Mouse (Mus musculus) intestine, postnatal 0 days (tissue): ENCODE measurements at regions not wholly inside any gene's neighbourhood (a gene's known extent, or its start where the extent isn't known, plus 50 kb on each side); places are given as distances from the start of the nearest gene placed in this dataset.

ENCODE experiments used
- ATAC-seq: fragments of 200-750 bp; cut with Nextera tagmentation; 2 replicates; pipeline ENCODE4 v1.8.0; 2017; ENCODE audit warnings: mild to moderate bottlenecking, moderate TSS enrichment, moderate library complexity
- H3K27ac ChIP-seq: fragments of 300-500 bp; sonication (generic); 2 replicates; pipeline ENCODE4 v1.5.1; 2014; ENCODE audit warnings: mild to moderate bottlenecking, low read depth, low read length, moderate library complexity
- H3K27me3 ChIP-seq: fragments of 300-500 bp; sonication (generic); replicated peaks from 2 replicates; pipeline ENCODE4 v1.6.1; 2014; ENCODE audit warnings: low read length, mixed read lengths; ENCODE audit not compliant: control insufficient read depth, insufficient read depth
- H3K36me3 ChIP-seq: fragments of 300-500 bp; sonication (generic); 2 replicates; pipeline ENCODE4 v1.6.1; 2014; ENCODE audit warnings: mild to moderate bottlenecking, moderate library complexity; ENCODE audit not compliant: control insufficient read depth, insufficient read depth
- H3K4me1 ChIP-seq: fragments of 300-500 bp; sonication (generic); replicated peaks from 2 replicates; pipeline ENCODE4 v1.6.1; 2014; ENCODE audit warnings: antibody characterized with exemption, low read length, mixed read lengths; ENCODE audit not compliant: control insufficient read depth, insufficient read depth
- H3K4me2 ChIP-seq: fragments of 300-500 bp; sonication (generic); replicated peaks from 2 replicates; pipeline ENCODE4 v1.6.1; 2014; ENCODE audit warnings: low read depth, mild to moderate bottlenecking, moderate library complexity
- H3K4me3 ChIP-seq: fragments of 300-500 bp; sonication (generic); 2 replicates; pipeline ENCODE4 v1.5.1; 2014; ENCODE audit warnings: low read depth, low read length
- H3K9ac ChIP-seq: fragments of 300-500 bp; sonication (generic); 2 replicates; pipeline ENCODE4 v1.6.1; 2014; ENCODE audit warnings: mild to moderate bottlenecking, low read depth, low read length
- H3K9me3 ChIP-seq: fragments of 300-500 bp; sonication (generic); 2 replicates; pipeline ENCODE4 v1.6.1; 2016; ENCODE audit warnings: mixed run types; ENCODE audit not compliant: control insufficient read depth
- CTCF ChIP-seq: sonication (generic); IDR thresholded peaks from 2 replicates; pipeline ENCODE4 v1.5.1; 2016; ENCODE audit warnings: low read depth, mild to moderate bottlenecking, control low read depth, antibody characterized with exemption, moderate library complexity
- WGBS: fragments of 180-500 bp; shearing (Covaris S2); extraction: QIAGEN DNeasy Blood & Tissue Kit; methylation state at CpG from one replicate; pipeline ENCODE4 v1.1.7; 2014; 5-methylcytosine and 5-hydroxymethylcytosine counted together

DNA sequence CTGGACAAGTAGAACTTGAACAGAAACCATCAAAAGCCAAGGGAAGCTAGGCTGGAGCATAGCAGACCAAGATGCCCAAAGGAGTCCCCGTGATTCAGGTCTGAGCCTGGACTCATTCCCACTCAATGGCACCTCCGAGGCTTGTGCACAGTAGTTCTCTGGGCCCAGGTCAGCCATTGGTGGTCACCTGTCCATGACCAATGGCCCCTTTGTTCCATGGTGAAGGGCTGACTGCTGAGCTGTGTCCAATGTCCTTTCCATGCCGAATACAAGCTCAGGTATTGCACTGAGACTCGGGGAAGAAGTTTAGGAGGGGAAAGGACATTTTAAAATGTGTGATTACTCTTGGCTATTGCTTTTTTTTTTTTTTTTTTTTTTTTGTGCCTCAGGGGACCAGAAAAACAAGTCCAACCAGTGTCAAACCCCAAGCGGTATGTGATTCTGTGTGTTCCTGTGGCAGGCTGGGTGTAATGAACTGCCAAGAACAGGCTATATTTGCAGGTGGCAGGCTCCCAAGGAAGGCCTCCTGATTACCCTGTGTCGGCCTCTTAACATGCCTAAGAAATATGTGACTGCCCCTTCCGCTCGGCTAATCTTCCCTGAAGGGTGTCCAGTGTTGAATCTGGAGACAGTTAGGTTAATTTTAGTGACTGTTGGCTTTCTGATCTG lies 69.4 kb downstream of the Enc1 start:
- Histone ChIP-seq H3K27me3 (no peaks in the 10 kb centered on the region), H3K4me2 (no peak overlapping the region), H3K4me3 (no peak overlapping the region), H3K9me3 (no peaks in the 10 kb centered on the region), H3K36me3 (no peaks in the 10 kb centered on the region), H3K27ac (no peak overlapping the region), H3K9ac (no peak overlapping the region), H3K4me1 (0 out of 2 replicates have a peak, but pooled peaks cover 2% of the 10 kb centered on the region)
- peak; percentile 63 for ATAC-seq
- TF ChIP-seq CTCF, result no peak
- 45% methylated on average over 8 of the region's 8 CpGs for WGBS

DNA sequence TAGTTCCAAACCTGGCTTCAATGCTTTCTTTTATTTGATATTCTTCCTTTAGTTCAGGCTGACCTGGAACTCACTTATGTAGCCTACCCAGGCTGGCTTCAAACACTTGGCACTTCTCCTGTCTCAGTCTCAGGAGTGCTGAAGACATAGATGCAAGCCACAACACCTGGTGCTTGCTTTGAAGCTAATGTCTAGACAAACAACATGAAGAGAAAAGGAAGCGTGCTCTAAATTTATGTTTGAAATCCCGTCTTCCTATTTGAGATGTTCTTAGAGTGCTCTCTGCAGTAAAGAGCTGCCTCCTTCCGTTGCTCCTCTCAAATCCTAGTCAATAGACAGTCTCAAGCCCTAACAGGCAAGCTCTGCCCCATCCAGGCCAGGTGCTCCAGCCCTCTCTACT lies 68.5 kb downstream of the Enc1 start:
- H3K36me3 ChIP-seq, result no peaks in the 10 kb centered on the region
- 72% methylated on average over 3 of the region's 3 CpGs for WGBS
- ATAC-seq, result no peak
- H3K4me2 ChIP-seq, result no peak overlapping the region
- H3K27ac ChIP-seq, result no peak overlapping the region
- H3K4me1 ChIP-seq, result 0 out of 2 replicates have a peak, but pooled peaks cover 2% of the 10 kb centered on the region
- H3K27me3 ChIP-seq, result no peaks in the 10 kb centered on the region
- H3K9me3 ChIP-seq, result no peaks in the 10 kb centered on the region
- H3K9ac ChIP-seq, result no peak overlapping the region
- H3K4me3 ChIP-seq, result no peak overlapping the region
- no peak for TF ChIP-seq CTCF

DNA sequence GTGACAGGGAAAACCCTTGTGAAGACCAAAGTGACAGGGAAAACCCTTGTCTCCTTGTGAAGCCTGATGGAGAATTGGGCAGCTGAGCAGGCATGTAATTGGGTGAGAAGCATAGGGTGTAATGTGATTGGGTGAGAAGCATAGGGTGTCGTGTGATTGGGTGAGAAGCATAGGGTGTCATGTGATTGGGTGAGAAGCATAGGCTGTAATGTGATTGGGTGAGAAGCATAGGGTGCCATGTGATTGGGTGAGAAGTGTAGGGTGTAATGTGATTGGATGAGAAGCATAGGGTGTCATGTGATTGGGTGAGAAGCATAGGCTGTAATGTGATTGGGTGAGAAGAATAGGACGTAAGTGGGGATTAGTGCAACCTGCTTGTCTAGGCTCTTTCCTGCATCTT lies 67.5 kb downstream of the Enc1 start:
- H3K4me2 ChIP-seq, result no peak overlapping the region
- no peak overlapping the region for H3K9ac ChIP-seq
- no peaks in the 10 kb centered on the region for H3K27me3 ChIP-seq
- H3K9me3 ChIP-seq, result no peaks in the 10 kb centered on the region
- 96% methylated on average over 2 of the region's 2 CpGs for WGBS
- no peak for ATAC-seq
- H3K4me1 ChIP-seq, result 0 out of 2 replicates have a peak, but pooled peaks cover 2% of the 10 kb centered on the region
- no peak for TF ChIP-seq CTCF
- H3K36me3 ChIP-seq, result no peaks in the 10 kb centered on the region
- no peak overlapping the region for H3K27ac ChIP-seq
- no peak overlapping the region for H3K4me3 ChIP-seq
